Mouse (Mus musculus) cerebellum, postnatal 36 days (tissue): ENCODE measurements around the gene Hrh1.
"Not testable (repeated sequence)": the region's sequence is repeated elsewhere in the genome, so short reads cannot be mapped to it uniquely, and the experiment has no call there.

Source experiments
- DNase-seq, 2 experiments: peaks; one replicate each; pipeline ENCODE4 v3.0.0; 2021 to 2022; ENCODE audit warnings: mixed read lengths in 2 of 2

The Hrh1 gene

GRCm38 (mm10) chr6:114473541-114473940 is 75.8 kb downstream of the Hrh1 start:
- no peak for DNase-seq

GRCm38 (mm10) chr6:114474059-114474458 is 76.3 kb downstream of the Hrh1 start:
- no peak for DNase-seq

- DNase-seq: no peak
Measured at GRCm38 (mm10) chr6:114474911-114475310, 77.2 kb downstream of the Hrh1 start.

- no peak for DNase-seq
Measured at GRCm38 (mm10) chr6:114478771-114479170, 81.0 kb downstream of the Hrh1 start.

GRCm38 (mm10) chr6:114479644-114480410 is 82.1 kb downstream of the Hrh1 start:
- DNase-seq: no peak

GRCm38 (mm10) chr6:114489371-114489770 is 91.6 kb downstream of the Hrh1 start:
- DNase-seq: peak; percentile 24 to 30

GRCm38 (mm10) chr6:114492588-114492987 is 94.9 kb downstream of the Hrh1 start:
- DNase-seq: not testable (repeated sequence)

- not testable (repeated sequence) for DNase-seq
Measured at GRCm38 (mm10) chr6:114494987-114495386, 97.3 kb downstream of the Hrh1 start.

- not testable (repeated sequence) for DNase-seq
Measured at GRCm38 (mm10) chr6:114514038-114514437, 116.3 kb downstream of the Hrh1 start.

- not testable (repeated sequence) for DNase-seq
Measured at GRCm38 (mm10) chr6:114528709-114529108, 131.0 kb downstream of the Hrh1 start.
